Mouse (Mus musculus): ENCODE measurements around the gene D630023F18Rik. TPM values are rescaled to one million over a fixed set of nuclear protein-coding genes. Genes with fewer than 3 reads are reported as not detected.

Gene D630023F18Rik
- polyA plus RNA-seq, 1 experiment = 3.1 TPM

DNA sequence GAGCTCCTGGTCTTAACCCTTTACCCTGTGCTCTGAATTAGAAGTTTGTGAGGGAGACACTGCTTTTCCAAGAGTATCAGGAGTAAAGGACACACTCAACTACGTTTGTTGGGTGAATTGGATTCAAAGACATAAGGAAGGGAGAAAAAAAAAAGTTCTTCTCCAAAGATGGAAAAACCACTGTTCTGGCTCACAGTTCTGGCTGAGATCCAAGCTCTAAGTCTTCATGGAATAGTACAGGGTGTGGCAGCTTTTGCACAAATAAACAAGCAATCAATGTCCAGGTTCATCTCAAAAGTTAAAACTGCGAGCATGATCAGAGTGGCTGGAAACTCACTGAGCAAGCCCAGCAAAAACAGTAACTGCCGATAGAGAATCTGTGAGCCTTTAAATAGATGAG lies 25.0 kb upstream of the D630023F18Rik start:
- Histone ChIP-seq H3K4me3 (replicated peaks; ENCODE audit: insufficient read depth, low read depth, low read length) (no peak overlapping the region), H3K27me3 (ENCODE audit: control insufficient read depth, insufficient read depth, low read length) (no peaks in the 10 kb centered on the region), H3K4me1 (ENCODE audit: control insufficient read depth, insufficient read depth, low read length) (no peaks in the 10 kb centered on the region), H3K27ac (ENCODE audit: insufficient read depth, low read length) (no peak overlapping the region)
- no peak for DNase-seq
- 71% methylated on average over 3 of the region's 3 CpGs for whole genome bisulfite sequencing
- TF ChIP-seq CTCF (IDR thresholded peaks at IDR 0.05; ENCODE audit: borderline replicate concordance, insufficient read depth, low read depth, low read length) (no peak), POLR2A (IDR thresholded peaks at IDR 0.05; ENCODE audit: borderline replicate concordance, insufficient read depth, low read length) (no peak)

DNA sequence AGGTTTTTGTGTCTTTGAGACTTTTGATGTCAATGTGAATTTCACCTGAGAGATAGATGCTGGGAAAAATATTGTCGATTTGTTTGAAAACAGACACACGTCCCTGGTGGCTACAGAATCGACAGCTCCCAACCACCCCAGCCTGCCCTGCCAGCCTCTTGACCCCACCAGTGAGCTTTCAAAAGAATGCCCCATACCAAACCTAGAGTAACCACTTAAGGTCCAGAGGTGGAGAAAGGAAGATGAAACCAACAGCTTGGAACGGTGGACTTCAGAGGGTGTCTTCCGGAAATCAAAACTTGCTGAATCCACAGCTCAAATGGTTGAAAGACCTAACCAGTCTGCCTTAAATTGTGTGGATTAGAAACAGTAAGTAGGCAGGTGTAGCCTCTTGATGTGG lies 24.3 kb upstream of the D630023F18Rik start:
- H3K4me3 ChIP-seq (replicated peaks; ENCODE audit: insufficient read depth, low read depth, low read length) = no peak overlapping the region
- no peak for TF ChIP-seq CTCF (IDR thresholded peaks at IDR 0.05; ENCODE audit: borderline replicate concordance, insufficient read depth, low read depth, low read length)
- no peak for TF ChIP-seq POLR2A (IDR thresholded peaks at IDR 0.05; ENCODE audit: borderline replicate concordance, insufficient read depth, low read length)
- WGBS = 96% methylated on average over 5 of the region's 5 CpGs
- no peaks in the 10 kb centered on the region for H3K4me1 ChIP-seq (ENCODE audit: control insufficient read depth, insufficient read depth, low read length)
- no peak overlapping the region for H3K27ac ChIP-seq (ENCODE audit: insufficient read depth, low read length)
- H3K27me3 ChIP-seq (ENCODE audit: control insufficient read depth, insufficient read depth, low read length) = no peaks in the 10 kb centered on the region
- DNase-seq = no peak

DNA sequence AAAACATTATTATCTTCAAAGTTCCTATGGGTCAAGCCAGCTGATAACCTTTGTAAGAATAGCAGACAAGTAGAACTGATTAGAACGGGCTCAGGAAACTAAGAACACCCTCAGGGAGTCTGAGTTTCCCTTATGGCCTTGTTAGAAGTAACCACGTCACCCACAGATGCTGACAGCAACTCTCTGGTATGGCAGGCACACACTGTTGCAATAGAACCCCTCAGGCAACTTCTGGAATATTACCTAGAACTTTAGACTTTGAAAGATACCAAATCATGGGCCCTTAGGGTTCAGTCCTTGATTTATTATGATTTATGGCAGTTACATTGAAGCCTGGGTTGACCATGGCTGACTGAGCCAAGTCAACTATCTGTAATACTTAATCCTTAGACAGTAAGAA lies 23.6 kb upstream of the D630023F18Rik start:
- no peak overlapping the region for H3K4me3 ChIP-seq (replicated peaks; ENCODE audit: insufficient read depth, low read depth, low read length)
- DNase-seq = no peak
- no peak overlapping the region for H3K27ac ChIP-seq (ENCODE audit: insufficient read depth, low read length)
- no peaks in the 10 kb centered on the region for H3K27me3 ChIP-seq (ENCODE audit: control insufficient read depth, insufficient read depth, low read length)
- 63% methylated on average over 2 of the region's 2 CpGs for WGBS
- no peak for TF ChIP-seq POLR2A (IDR thresholded peaks at IDR 0.05; ENCODE audit: borderline replicate concordance, insufficient read depth, low read length)
- TF ChIP-seq CTCF (IDR thresholded peaks at IDR 0.05; ENCODE audit: borderline replicate concordance, insufficient read depth, low read depth, low read length) = no peak
- H3K4me1 ChIP-seq (ENCODE audit: control insufficient read depth, insufficient read depth, low read length) = no peaks in the 10 kb centered on the region

DNA sequence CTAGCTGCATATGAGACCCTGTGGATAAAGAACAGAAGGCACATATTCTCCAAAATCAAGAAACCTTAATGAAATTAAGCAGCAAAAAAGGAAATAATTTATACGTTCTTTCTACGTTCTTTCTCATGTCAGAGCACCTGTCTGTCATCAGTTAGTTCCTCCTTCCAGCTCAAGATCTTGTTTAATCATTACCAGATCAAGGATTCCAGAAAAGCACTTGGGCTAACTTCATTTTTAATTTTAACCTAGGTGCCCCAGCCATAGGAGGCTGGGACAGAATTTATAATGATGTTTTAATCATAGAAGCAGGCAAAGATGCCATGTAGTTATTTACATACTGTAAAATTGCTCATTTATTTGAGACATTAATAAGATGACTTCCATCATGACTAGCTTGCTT lies 21.8 kb upstream of the D630023F18Rik start:
- H3K27ac ChIP-seq (ENCODE audit: insufficient read depth, low read length) = no peak overlapping the region
- no peaks in the 10 kb centered on the region for H3K4me1 ChIP-seq (ENCODE audit: control insufficient read depth, insufficient read depth, low read length)
- 93% methylated on average over 2 of the region's 2 CpGs for WGBS
- TF ChIP-seq POLR2A (IDR thresholded peaks at IDR 0.05; ENCODE audit: borderline replicate concordance, insufficient read depth, low read length) (no peak), CTCF (IDR thresholded peaks at IDR 0.05; ENCODE audit: borderline replicate concordance, insufficient read depth, low read depth, low read length) (no peak)
- no peaks in the 10 kb centered on the region for H3K27me3 ChIP-seq (ENCODE audit: control insufficient read depth, insufficient read depth, low read length)
- DNase-seq = no peak
- no peak overlapping the region for H3K4me3 ChIP-seq (replicated peaks; ENCODE audit: insufficient read depth, low read depth, low read length)

DNA sequence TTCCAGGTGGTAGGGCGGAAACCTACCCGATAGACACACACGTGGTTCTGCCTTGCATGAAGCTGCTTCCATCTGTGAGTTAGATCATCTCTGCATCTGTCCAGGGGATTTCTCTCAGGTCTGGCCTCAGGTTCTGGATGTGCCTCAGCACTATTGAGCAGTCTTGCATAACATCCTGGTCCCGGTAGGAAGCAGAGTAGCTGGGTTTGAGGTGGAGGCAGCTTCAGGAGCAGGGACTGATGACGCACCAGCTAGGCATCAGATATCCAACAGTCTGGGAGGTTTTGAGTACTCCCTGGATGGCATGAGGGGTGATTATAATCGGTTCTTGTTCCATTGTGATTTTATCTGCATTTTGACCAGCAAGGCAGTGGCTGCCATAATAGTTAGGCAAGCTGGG lies 14.5 kb upstream of the D630023F18Rik start:
- TF ChIP-seq POLR2A (IDR thresholded peaks at IDR 0.05; ENCODE audit: borderline replicate concordance, insufficient read depth, low read length) (no peak), CTCF (IDR thresholded peaks at IDR 0.05; ENCODE audit: borderline replicate concordance, insufficient read depth, low read depth, low read length) (no peak)
- DNase-seq = no peak
- WGBS = 82% methylated on average over 6 of the region's 6 CpGs
- Histone ChIP-seq H3K4me3 (replicated peaks; ENCODE audit: insufficient read depth, low read depth, low read length) (no peak overlapping the region), H3K4me1 (ENCODE audit: control insufficient read depth, insufficient read depth, low read length) (no peaks in the 10 kb centered on the region), H3K27me3 (ENCODE audit: control insufficient read depth, insufficient read depth, low read length) (no peaks in the 10 kb centered on the region), H3K27ac (ENCODE audit: insufficient read depth, low read length) (no peak overlapping the region)

DNA sequence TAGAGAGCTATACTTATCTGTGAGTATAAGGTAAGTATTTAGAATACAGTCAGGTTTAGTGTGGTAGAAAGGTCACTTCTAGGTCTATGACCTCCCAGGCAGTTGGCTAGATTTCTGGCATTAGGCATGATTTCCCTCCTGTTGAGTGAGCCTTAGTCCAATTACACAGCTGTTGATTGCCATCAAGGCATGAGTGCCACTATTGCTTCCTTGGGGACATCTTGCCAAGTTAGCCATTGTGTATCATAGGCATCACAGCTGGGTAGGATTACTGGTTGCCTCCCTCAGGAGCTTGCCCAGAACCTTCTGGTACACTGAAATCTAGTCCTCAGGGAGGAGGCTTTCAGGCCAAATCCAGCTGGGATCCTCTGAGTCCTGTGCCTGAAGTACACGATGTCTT lies 9.8 kb upstream of the D630023F18Rik start:
- no peaks in the 10 kb centered on the region for H3K4me1 ChIP-seq (ENCODE audit: control insufficient read depth, insufficient read depth, low read length)
- TF ChIP-seq POLR2A (IDR thresholded peaks at IDR 0.05; ENCODE audit: borderline replicate concordance, insufficient read depth, low read length) (no peak), CTCF (IDR thresholded peaks at IDR 0.05; ENCODE audit: borderline replicate concordance, insufficient read depth, low read depth, low read length) (no peak)
- no peak overlapping the region for H3K27ac ChIP-seq (ENCODE audit: insufficient read depth, low read length)
- H3K4me3 ChIP-seq (replicated peaks; ENCODE audit: insufficient read depth, low read depth, low read length) = no peak overlapping the region
- WGBS = 42% methylated on average over 1 of the region's 1 CpGs
- H3K27me3 ChIP-seq (ENCODE audit: control insufficient read depth, insufficient read depth, low read length) = no peaks in the 10 kb centered on the region
- no peak for DNase-seq

DNA sequence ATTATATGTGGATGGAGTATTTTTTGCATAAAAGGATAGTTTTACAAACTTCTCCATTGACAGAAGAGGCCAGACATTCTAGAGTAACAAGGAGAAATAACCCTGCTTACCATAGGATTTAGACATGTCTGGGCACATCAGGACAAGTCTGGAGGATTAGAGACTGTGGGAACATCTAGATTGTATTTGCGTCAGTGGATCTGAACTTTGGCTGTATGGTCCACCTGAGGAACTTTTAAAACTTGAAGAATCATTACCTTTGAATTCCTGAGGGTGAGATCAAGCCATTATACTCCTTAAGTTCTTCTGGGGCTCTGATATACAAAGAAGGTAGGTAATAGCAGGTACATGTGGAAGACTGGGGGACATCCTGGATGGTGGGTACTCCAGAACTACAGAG lies 8.7 kb upstream of the D630023F18Rik start:
- no peaks in the 10 kb centered on the region for H3K27me3 ChIP-seq (ENCODE audit: control insufficient read depth, insufficient read depth, low read length)
- 94% methylated on average over 1 of the region's 1 CpGs for WGBS
- H3K27ac ChIP-seq (ENCODE audit: insufficient read depth, low read length) = no peak overlapping the region
- TF ChIP-seq CTCF (IDR thresholded peaks at IDR 0.05; ENCODE audit: borderline replicate concordance, insufficient read depth, low read depth, low read length) (no peak), POLR2A (IDR thresholded peaks at IDR 0.05; ENCODE audit: borderline replicate concordance, insufficient read depth, low read length) (no peak)
- H3K4me1 ChIP-seq (ENCODE audit: control insufficient read depth, insufficient read depth, low read length) = no peaks in the 10 kb centered on the region
- DNase-seq = no peak
- H3K4me3 ChIP-seq (replicated peaks; ENCODE audit: insufficient read depth, low read depth, low read length) = no peak overlapping the region

DNA sequence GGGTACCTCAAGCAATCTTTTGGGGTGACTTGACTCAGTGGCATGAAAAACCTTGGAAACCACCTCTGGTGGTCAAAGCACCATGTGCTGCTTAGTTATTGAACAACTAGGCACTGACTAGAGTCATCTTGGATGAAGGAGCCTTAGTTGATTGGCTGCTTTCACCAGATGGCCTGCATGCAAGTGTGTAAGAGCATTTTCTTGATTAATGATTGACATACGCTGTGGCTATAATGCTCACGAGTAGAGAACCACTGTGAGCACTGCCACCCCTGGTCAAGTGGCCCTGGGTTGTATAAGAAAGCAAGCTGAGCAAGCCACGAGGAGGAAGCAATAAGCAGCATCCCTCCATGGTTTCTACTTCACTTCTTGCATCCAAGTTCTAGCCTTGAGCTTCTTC lies 7.2 kb upstream of the D630023F18Rik start:
- whole genome bisulfite sequencing = 77% methylated on average over 3 of the region's 3 CpGs
- no peak for DNase-seq
- Histone ChIP-seq H3K4me1 (ENCODE audit: control insufficient read depth, insufficient read depth, low read length) (no peaks in the 10 kb centered on the region), H3K27me3 (ENCODE audit: control insufficient read depth, insufficient read depth, low read length) (no peaks in the 10 kb centered on the region), H3K27ac (ENCODE audit: insufficient read depth, low read length) (no peak overlapping the region), H3K4me3 (replicated peaks; ENCODE audit: insufficient read depth, low read depth, low read length) (no peak overlapping the region)
- TF ChIP-seq POLR2A (IDR thresholded peaks at IDR 0.05; ENCODE audit: borderline replicate concordance, insufficient read depth, low read length) (no peak), CTCF (IDR thresholded peaks at IDR 0.05; ENCODE audit: borderline replicate concordance, insufficient read depth, low read depth, low read length) (no peak)
